Mouse (Mus musculus) G1E-ER4 (cell line): ENCODE data around the gene Hsd17b7. TPM values are rescaled to one million over a fixed set of nuclear protein-coding genes. Genes with fewer than 3 reads are reported as not detected.

Experiments
- GATA1 ChIP-seq: IDR thresholded peaks from one replicate; pipeline ENCODE4 v1.8.0; 2012; ENCODE audit warnings: low read length, inconsistent platforms
- polyA plus RNA-seq: library from polyadenylated mRNA; stranded (reverse); fragments of >175 nt; gene quantifications from 2 replicates; pipeline ENCODE4 v1.2.3, GENCODE M21; 2012

Gene Hsd17b7
- polyA plus RNA-seq = 0.90 and 8.9 TPM in 2 replicates

GRCm38 (mm10) chr1:169968792-169969515, at the start of gene Hsd17b7:
Gene Hsd17b7 (minus strand): TSS chr1:169969241.
- TF ChIP-seq GATA1 = no peak

DNA sequence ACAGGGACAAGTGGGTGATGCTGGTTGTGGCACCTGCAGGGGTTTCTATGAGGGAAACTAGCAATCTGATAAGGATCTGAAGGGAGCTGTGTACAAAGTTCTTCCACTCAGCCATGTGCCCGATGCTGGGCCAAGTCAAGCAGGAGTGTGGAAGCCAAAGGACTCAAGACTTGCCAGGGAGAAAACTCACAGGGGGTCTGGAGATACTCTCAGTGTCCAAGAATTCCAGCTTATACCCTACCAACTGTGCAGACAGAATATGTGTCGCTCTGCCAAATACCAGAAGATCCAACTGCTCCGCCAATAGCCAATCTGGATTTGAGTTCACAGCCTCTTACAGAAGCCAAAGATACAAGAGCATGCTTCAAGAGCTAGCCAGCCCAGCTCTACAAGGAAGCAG, 45.7 kb upstream of the Hsd17b7 start:
- no peak for TF ChIP-seq GATA1

DNA sequence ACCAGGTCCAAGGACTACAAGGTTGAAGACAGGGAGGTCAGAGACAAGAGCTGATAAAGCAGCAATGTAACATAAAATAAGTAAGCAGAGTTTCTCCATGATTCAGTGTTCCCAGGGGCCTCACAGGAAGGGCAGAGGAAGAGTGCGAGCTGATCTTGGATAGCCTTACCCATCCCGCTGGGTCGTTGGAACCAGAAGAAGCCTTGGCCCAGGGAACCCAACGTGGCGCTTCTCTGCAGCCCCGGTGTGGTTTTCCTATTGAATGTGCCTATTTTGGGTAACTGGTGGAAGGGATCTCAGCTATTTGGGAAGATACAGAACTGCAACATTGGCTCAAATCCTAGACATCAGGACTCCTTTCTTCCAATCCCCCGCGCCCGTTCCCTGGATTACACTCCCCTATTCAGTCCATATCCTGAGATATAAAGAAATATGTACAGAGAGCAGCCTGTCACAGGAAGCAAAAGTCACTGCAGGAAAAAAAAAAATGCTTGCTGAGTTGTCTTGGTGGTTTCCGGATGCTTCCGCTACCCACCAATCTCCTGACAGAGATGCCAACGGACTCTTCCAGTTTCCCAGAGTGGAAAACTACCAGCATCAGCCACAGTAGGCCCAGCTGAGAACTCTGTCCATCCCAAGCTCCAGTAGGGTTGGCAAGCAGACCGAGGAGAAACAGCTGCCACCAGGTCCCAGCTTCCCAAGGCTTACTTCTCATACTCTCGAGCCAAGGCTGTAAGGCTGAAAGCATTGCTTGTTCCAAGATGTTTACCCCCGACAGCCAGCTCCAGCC, 41.9 kb upstream of the Hsd17b7 start:
- no peak for TF ChIP-seq GATA1

DNA sequence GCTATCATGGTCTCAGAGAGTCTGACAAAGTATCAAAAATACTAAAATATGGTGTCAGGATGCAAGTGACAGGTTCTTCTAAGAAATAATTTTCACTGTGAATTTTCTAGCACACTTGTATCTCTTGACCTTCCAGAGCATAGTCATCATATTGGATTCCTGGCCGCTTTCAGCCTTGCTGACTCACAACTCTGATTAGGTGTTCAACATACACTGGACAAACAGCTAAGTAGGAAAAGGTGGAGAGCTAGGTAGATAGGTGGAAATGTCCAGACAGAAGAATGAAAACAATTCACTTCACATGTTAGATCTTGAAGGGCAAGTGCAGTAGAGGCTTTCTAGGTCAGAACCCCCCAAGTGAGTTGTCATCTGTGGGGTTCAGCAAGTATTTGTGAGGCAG, 40.3 kb upstream of the Hsd17b7 start:
- TF ChIP-seq GATA1 = no peak

GRCm38 (mm10) chr1:170008432-170009220, 39.6 kb upstream of the Hsd17b7 start:
- no peak for TF ChIP-seq GATA1

- no peak for TF ChIP-seq GATA1
Observed at GRCm38 (mm10) chr1:170006516-170006915, 37.5 kb upstream of the Hsd17b7 start.

DNA sequence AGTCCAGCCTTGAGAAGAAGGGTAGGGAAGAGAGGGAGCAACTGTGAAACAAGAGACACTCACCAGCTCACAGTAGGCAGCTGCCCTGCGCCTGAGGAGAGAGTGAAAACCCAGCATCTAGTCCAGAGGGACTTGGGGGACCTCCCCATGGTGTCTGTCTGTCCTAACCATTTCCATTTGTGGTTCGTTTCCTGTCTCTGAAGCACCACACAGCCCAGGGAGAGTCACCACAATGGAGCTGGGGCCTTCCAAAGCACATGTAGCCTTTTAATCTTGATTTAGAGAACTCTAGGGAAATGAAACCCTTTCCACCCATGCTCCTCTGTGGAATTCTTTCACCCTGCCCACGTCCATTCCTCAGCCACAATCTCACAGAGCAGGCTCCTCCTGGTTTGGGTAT, 36.3 kb upstream of the Hsd17b7 start:
- no peak for TF ChIP-seq GATA1

DNA sequence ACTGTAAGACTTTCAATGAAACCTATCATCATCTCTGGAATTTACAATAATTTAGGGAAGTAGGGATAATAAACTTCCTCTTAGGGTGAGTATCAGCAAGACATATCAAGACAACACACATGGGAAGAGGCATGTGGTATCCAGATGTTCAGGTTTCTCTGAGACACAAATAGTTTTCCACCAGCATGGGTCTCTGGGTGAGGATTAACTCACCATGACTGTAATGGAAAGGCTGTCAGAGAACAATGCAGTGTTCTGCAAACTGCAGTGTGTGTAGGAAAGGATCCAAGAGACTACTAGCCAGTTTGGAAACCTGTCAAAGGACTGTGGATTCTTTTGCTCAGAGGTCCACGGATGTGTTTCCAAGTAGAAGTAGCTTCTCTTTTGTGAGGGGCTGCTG, 17.1 kb upstream of the Hsd17b7 start:
- TF ChIP-seq GATA1 = no peak

DNA sequence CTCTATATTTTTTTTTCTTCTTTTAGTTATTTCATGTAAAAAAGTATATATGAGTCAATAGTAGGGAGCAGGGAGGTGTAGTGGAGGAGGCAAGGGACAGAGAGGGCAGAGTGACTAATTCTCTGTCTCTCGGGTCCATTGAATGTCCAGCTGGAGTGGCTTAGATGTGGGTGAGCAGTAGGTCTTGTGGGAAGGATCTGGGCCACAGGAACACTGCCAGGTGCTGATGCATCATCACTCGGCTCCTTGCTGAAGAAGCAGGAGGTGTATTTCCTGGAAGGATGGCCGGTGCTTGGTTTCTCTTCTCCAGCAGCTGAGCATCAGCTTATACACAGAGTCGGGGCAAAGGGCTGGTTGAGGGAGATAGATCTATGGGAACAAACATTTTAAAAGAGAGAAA, 8.6 kb upstream of the Hsd17b7 start:
- TF ChIP-seq GATA1 = no peak

GRCm38 (mm10) chr1:169971998-169972397, 3.0 kb upstream of the Hsd17b7 start:
- TF ChIP-seq GATA1 = no peak

GRCm38 (mm10) chr1:169970936-169971335, 1.9 kb upstream of the Hsd17b7 start:
- no peak for TF ChIP-seq GATA1

GRCm38 (mm10) chr1:169969516-169969886, 460 bp upstream of the Hsd17b7 start:
- no peak for TF ChIP-seq GATA1

- no peak for TF ChIP-seq GATA1
Observed at GRCm38 (mm10) chr1:169953106-169953505, 15.9 kb downstream of the Hsd17b7 start.

DNA sequence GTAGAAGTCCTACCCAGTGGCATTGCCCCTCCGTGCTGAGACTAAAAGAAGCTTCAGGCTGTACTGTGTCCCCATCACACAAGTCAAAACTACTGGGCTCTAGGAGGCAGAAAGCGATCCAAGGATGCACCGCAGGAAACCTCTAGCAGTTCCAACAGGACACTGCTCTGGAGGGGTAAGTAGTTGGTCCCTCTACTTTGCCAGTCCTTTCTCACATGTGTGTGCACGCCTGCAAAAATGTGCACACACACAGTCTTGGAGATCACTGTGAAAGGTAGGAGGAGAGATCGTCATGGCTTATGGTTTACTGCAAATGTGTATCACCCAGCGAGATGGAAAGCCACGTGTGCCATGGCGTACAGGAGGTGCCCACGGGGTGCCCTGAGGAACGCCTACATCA, 16.4 kb downstream of the Hsd17b7 start:
- no peak for TF ChIP-seq GATA1

- TF ChIP-seq GATA1 = no peak
Observed at GRCm38 (mm10) chr1:169951561-169951960, 17.5 kb downstream of the Hsd17b7 start.

DNA sequence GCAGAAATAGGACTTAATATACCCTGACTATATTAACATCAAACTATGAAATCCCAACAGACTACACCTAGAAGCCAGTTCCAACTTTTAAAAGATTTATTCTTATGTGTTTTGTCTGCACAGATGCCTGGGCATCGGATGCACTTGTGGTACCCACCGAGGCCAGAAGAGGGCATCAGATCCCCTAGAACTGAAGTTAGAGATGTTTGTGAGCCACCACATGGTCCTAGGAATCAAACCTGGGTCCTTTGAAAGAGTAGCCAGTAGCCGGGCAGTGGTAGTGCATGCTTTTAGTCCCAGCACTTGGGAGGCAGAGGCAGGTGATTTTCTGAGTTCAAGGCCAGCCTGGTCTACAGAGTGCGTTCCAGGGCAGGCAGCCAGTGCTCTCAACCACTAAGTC, 18.4 kb downstream of the Hsd17b7 start:
- no peak for TF ChIP-seq GATA1

DNA sequence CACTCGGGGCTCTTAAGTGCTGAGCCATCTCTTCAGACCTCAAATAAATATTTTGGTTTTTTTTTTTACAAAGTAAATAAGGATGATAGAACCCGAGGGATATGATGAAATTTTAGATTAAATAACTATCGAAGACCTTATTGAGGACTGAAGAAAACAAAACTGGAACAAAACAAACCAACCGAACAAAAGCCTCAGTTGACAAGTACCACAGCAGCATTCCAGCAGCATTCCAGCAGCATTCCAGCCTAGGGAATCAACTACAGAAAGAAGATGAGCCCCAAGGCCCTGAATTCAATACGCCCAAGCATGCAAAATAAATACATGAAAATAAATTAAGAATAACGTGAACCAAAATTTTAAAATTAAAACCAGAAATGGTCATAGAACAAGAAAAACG, 19.1 kb downstream of the Hsd17b7 start:
- no peak for TF ChIP-seq GATA1
